ENCODE assay signal across 10 mouse cellular contexts in the genomic region with DNA sequence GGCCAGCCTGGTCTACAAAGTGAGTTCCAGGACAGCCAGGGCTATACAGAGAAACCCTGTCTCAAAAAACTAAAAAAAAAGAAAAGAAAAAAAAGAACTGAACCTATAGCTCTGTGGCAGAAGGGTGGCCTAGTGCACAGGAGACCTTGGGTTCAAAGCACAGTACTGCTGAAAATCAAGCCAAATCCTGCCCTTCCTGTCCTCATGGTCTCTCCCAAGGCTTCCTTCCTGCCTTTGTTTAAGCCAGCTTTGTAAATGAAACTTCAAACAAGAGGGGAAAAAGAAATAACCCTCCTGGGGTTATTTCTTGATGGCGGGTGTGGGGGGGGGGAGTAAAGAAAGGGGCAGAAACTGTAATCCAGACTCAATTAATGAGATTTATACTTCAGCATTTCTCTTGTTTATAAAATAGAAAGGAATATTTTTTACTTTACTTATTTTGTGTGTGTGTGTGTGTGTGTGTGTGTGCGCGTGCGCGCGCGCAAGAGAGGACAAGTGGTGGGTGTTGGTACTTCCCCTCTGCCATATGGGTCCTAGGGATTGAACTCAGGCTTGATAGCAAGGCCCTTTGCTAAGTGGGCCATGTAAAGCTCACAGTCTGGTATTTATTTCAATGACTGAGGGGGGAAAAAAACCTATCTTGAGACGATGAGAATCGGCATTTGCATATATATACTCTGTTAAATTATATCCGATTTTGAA. TPM values are rescaled to one million over a fixed set of nuclear protein-coding genes. Genes with fewer than 3 reads are reported as not detected.
A peak's percentile ranks its signal among the peaks of the same experiment; 100 is the strongest.
DNase-seq lines count a peak whose midpoint lies in the region; ATAC-seq lines count a peak whose summit lies in the region.
"Had no signal": no experiment of that assay in that cellular context is flagged by ENCODE, and none has a peak within 500 bp of the region (broad histone marks: within the 10 kb centered on the region; RNA-seq: fewer than 3 reads in every experiment).

No protein-coding gene starts in this region.

- H3K4me2 ChIP-seq in heart, embryonic 11.5 days, result peak overlapping the region; percentile 82
- H3K4me2 ChIP-seq in liver, embryonic 15.5 days, result peak overlapping the region; percentile 88; the same call in 1 of the 2 replicates

- H3K27me3 ChIP-seq in heart, embryonic 11.5 days (ENCODE audit: control insufficient read depth, insufficient read depth, low read length), result no peaks in the 10 kb centered on the region
- H3K27me3 ChIP-seq in liver, embryonic 15.5 days, result no peaks in the 10 kb centered on the region

- no peak overlapping the region for H3K4me3 ChIP-seq in heart, embryonic 11.5 days (ENCODE audit: low read depth, low read length)
- 0 out of 2 replicates have a peak overlapping the region, but pooled peaks have one; percentile 82 for H3K4me3 ChIP-seq in liver, embryonic 15.5 days (replicated peaks)

- no peak overlapping the region for H3K9ac ChIP-seq in heart, embryonic 11.5 days (ENCODE audit: low read depth, low read length)
- H3K9ac ChIP-seq in liver, embryonic 15.5 days, result no peak overlapping the region

- no peaks in the 10 kb centered on the region; the same call in 1 of the 2 replicates for H3K9me3 ChIP-seq in heart, embryonic 11.5 days (replicated peaks; ENCODE audit: control insufficient read depth, low read length)
- H3K9me3 ChIP-seq in liver, embryonic 15.5 days (replicated peaks), result no peaks in the 10 kb centered on the region

- H3K27ac ChIP-seq in heart, embryonic 11.5 days (ENCODE audit: low read depth, low read length), result 0 out of 2 replicates have a peak overlapping the region, but pooled peaks have one; percentile 3
- no peak overlapping the region for H3K27ac ChIP-seq in liver, embryonic 15.5 days (replicated peaks)

- WGBS in heart, embryonic 11.5 days (ENCODE audit: insufficient replicate concordance), result 95% methylated on average over 10 of the region's 10 CpGs
- 91% methylated on average over 10 of the region's 10 CpGs for WGBS in liver, embryonic 15.5 days (ENCODE audit: insufficient replicate concordance)

- ATAC-seq in heart, embryonic 11.5 days (replicated peaks; ENCODE audit: insufficient number of reproducible peaks, low FRiP score, low TSS enrichment), result no peak
- no peak for ATAC-seq in liver, embryonic 15.5 days (ENCODE audit: insufficient read depth)

- H3K36me3 ChIP-seq in heart, embryonic 11.5 days (ENCODE audit: control insufficient read depth, insufficient read depth, low read length), result peaks cover 3% of the 10 kb centered on the region; the same call in 1 of the 2 replicates
- H3K36me3 ChIP-seq in liver, embryonic 15.5 days (replicated peaks), result 0 out of 2 replicates have a peak, but pooled peaks cover 5% of the 10 kb centered on the region

- H3K4me1 ChIP-seq in heart, embryonic 11.5 days (ENCODE audit: control insufficient read depth, insufficient read depth, low read length), result peaks cover 3% of the 10 kb centered on the region; the same call in 1 of the 2 replicates
- peaks cover 50% of the 10 kb centered on the region for H3K4me1 ChIP-seq in liver, embryonic 15.5 days (replicated peaks)

- peak; percentile 39 for DNase-seq in kidney, adult 9 months
- DNase-seq in kidney, adult 11 months, result no peak
- DNase-seq in MEL-GATA-1-ER (ENCODE audit: extremely low read depth, low read depth), result peak; percentile 17
- DNase-seq in spleen, postnatal 36 days (ENCODE audit: low spot score in 2 of 2), result no peak
- DNase-seq in urinary bladder, postnatal 36 days (ENCODE audit: low spot score in 2 of 2), result no peak
- DNase-seq in cerebellum, postnatal 14 days, result no peak
- DNase-seq: gastrocnemius, postnatal 25 days; right cerebral cortex, postnatal 14 days had no signal

RNA-seq across cellular contexts. Expression of gene Afg1l, which starts 1.4 kb away (rescaled TPM):
- polyA plus RNA-seq in heart, embryonic 11.5 days (2014; fragmentation: Nextera tagmentation; extraction: Ambion mirVana), result 13.4 and 14.2 TPM in 2 replicates
- 2.3 and 2.7 TPM in 2 replicates for polyA plus RNA-seq in liver, embryonic 15.5 days (2015; fragmentation: Nextera tagmentation; extraction: Ambion mirVana)

RNA-seq across cellular contexts. Expression of gene Snx3, which starts 24.9 kb away (rescaled TPM):
- polyA plus RNA-seq in heart, embryonic 11.5 days (2014; fragmentation: Nextera tagmentation; extraction: Ambion mirVana), result 377 TPM in 2 replicates
- 251 and 260 TPM in 2 replicates for polyA plus RNA-seq in liver, embryonic 15.5 days (2015; fragmentation: Nextera tagmentation; extraction: Ambion mirVana)

Comparison
In these comparisons a context has a peak if more than half of its experiments do, and no peak if none do; other contexts are left out.
1. DNase-seq: peak in kidney, adult 9 months (single experiment) and MEL-GATA-1-ER (single experiment); none in kidney, adult 11 months (single experiment), spleen, postnatal 36 days (0 of 2), urinary bladder, postnatal 36 days (0 of 2) and cerebellum, postnatal 14 days (0 of 2).